Mouse (Mus musculus) forebrain, embryonic 12.5 days (tissue): Measurements from ENCODE around the gene Spaca4. TPM values are rescaled to one million over a fixed set of nuclear protein-coding genes. Genes with fewer than 3 reads are reported as not detected.
A peak's percentile ranks its signal among the peaks of the same experiment; 100 is the strongest.

Source experiments
- ATAC-seq: fragments of 200-750 bp; cut with Nextera tagmentation; 2 replicates; pipeline ENCODE4 v1.8.0; 2017; ENCODE audit warnings: moderate TSS enrichment; ENCODE audit not compliant: low FRiP score
- H3K27ac ChIP-seq: fragments of 300-500 bp; sonication (generic); 2 replicates; pipeline ENCODE4 v1.5.1; 2016; ENCODE audit warnings: mild to moderate bottlenecking
- H3K27me3 ChIP-seq: fragments of 300-500 bp; sonication (generic); 2 replicates; pipeline ENCODE4 v1.6.1; 2016; ENCODE audit warnings: mild to moderate bottlenecking
- H3K36me3 ChIP-seq: fragments of 300-500 bp; sonication (generic); replicated peaks from 2 replicates; pipeline ENCODE4 v1.6.1; 2016; ENCODE audit warnings: mild to moderate bottlenecking
- H3K4me1 ChIP-seq: fragments of 300-500 bp; sonication (generic); 2 replicates; pipeline ENCODE4 v1.6.1; 2016
- H3K4me2 ChIP-seq: fragments of 300-500 bp; sonication (generic); 2 replicates; pipeline ENCODE4 v1.6.1; 2016; ENCODE audit warnings: mild to moderate bottlenecking, moderate library complexity
- H3K4me3 ChIP-seq: fragments of 300-500 bp; sonication (generic); replicated peaks from 2 replicates; pipeline ENCODE4 v1.5.1; 2016; ENCODE audit warnings: mild to moderate bottlenecking
- H3K9ac ChIP-seq: fragments of 300-500 bp; sonication (generic); 2 replicates; pipeline ENCODE4 v1.6.1; 2016; ENCODE audit warnings: mild to moderate bottlenecking
- H3K9me3 ChIP-seq: fragments of 300-500 bp; sonication (generic); 2 replicates; pipeline ENCODE4 v1.6.1; 2016
- WGBS: fragments of 180-500 bp; shearing (Covaris S2); methylation state at CpG from one replicate; pipeline ENCODE4 v1.1.7; 2016; 5-methylcytosine and 5-hydroxymethylcytosine counted together
- polyA plus RNA-seq: library from polyadenylated mRNA; unstranded; fragments of >200 nt; fragmentation: Nextera tagmentation; extraction: Ambion mirVana; gene quantifications from 2 replicates; pipeline ENCODE4 v1.2.1, GENCODE M21; 2016

Gene Spaca4
- not detected in 2 replicates for polyA plus RNA-seq

DNA sequence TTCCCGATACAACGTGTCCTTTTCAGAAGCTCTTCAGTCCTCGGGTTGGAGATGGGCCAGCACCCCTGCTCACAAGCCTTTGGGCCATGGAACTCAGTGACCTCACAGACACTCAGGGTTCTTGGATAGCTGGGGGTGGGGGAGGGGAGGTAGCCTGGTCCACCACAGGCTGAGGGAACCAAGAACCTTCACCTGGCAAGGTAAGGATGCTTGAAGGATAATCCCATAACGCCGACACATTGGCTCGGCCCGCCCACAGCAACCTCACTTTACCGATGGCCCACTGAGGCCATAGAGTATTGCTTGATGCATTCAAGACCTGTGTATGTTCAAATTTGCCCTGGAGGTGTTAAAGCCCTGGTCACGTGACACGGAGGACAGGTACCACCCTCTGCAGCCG is at the start of gene Spaca4:
TSS of gene Spaca4 (minus strand) at position 101 of the 400 bp plus-strand sequence.
- WGBS, result 97% methylated on average over 11 of the region's 11 CpGs
- H3K9ac ChIP-seq, result no peak within 1 kb of the TSS
- no peaks in the 10 kb centered on the region for H3K9me3 ChIP-seq
- H3K4me3 ChIP-seq, result no peak within 1 kb of the TSS
- H3K27me3 ChIP-seq, result no peaks in the 10 kb centered on the region
- no peak for ATAC-seq
- peaks cover 2% of the 10 kb centered on the region for H3K4me1 ChIP-seq
- H3K27ac ChIP-seq, result no peak within 1 kb of the TSS
- no peak within 1 kb of the TSS for H3K4me2 ChIP-seq
- H3K36me3 ChIP-seq, result peaks cover 81% of the 10 kb centered on the region

DNA sequence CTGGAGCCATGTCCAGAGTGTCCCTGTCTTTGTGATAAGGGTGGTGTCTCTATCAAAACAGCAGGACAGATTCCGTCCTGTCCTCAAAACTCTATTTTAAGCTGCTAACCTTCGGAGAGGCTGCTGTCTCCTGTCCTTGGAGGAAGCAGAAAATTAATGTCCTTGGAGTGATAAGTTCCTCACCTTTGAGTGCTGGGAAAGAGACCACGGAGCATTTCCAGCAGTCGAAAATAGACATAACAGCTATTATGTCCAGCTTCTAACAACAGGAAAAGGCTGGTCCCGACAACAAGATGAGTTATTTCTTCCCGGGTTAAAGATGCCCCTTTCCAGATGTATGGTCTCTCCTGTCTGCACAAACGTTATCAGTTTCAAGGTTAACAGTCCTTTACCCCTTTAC is 49.6 kb upstream of the Spaca4 start:
- H3K9ac ChIP-seq, result no peak overlapping the region
- H3K27ac ChIP-seq, result no peak overlapping the region
- H3K4me3 ChIP-seq, result no peak overlapping the region
- peaks cover 10% of the 10 kb centered on the region for H3K4me1 ChIP-seq
- H3K36me3 ChIP-seq, result no peaks in the 10 kb centered on the region
- H3K9me3 ChIP-seq, result no peaks in the 10 kb centered on the region
- WGBS, result 85% methylated on average over 7 of the region's 7 CpGs
- ATAC-seq, result no peak
- no peak overlapping the region for H3K4me2 ChIP-seq
- no peaks in the 10 kb centered on the region for H3K27me3 ChIP-seq

- 0 out of 2 replicates have a peak, but pooled peaks cover 5% of the 10 kb centered on the region for H3K9me3 ChIP-seq
- no peak overlapping the region for H3K4me3 ChIP-seq
- WGBS, result 61% methylated on average over 4 of the region's 4 CpGs
- H3K4me2 ChIP-seq, result no peak overlapping the region
- H3K4me1 ChIP-seq, result no peaks in the 10 kb centered on the region
- no peaks in the 10 kb centered on the region for H3K27me3 ChIP-seq
- no peak overlapping the region for H3K9ac ChIP-seq
- no peaks in the 10 kb centered on the region for H3K36me3 ChIP-seq
- H3K27ac ChIP-seq, result no peak overlapping the region
- no peak for ATAC-seq
These were observed 45.5 kb upstream of the Spaca4 start for GRCm38 (mm10) chr7:45771101-45771500.

GRCm38 (mm10) chr7:45770427-45771082 is 44.9 kb upstream of the Spaca4 start:
- Histone ChIP-seq H3K27ac (no peak overlapping the region), H3K27me3 (no peaks in the 10 kb centered on the region), H3K9ac (no peak overlapping the region), H3K9me3 (0 out of 2 replicates have a peak, but pooled peaks cover 5% of the 10 kb centered on the region), H3K4me3 (no peak overlapping the region), H3K36me3 (no peaks in the 10 kb centered on the region), H3K4me1 (no peaks in the 10 kb centered on the region), H3K4me2 (no peak overlapping the region)
- WGBS, result 82% methylated on average over 8 of the region's 8 CpGs
- ATAC-seq, result no peak

GRCm38 (mm10) chr7:45767500-45767899 is 41.9 kb upstream of the Spaca4 start:
- Histone ChIP-seq H3K4me3 (no peak overlapping the region), H3K4me1 (no peaks in the 10 kb centered on the region), H3K36me3 (no peaks in the 10 kb centered on the region), H3K9ac (no peak overlapping the region), H3K4me2 (no peak overlapping the region), H3K27me3 (no peaks in the 10 kb centered on the region), H3K9me3 (0 out of 2 replicates have a peak, but pooled peaks cover 5% of the 10 kb centered on the region), H3K27ac (no peak overlapping the region)
- 93% methylated on average over 6 of the region's 6 CpGs for WGBS
- ATAC-seq, result no peak

- Histone ChIP-seq H3K4me1 (no peaks in the 10 kb centered on the region), H3K4me2 (no peak overlapping the region), H3K36me3 (no peaks in the 10 kb centered on the region), H3K9ac (no peak overlapping the region), H3K4me3 (no peak overlapping the region), H3K27me3 (no peaks in the 10 kb centered on the region), H3K9me3 (0 out of 2 replicates have a peak, but pooled peaks cover 5% of the 10 kb centered on the region), H3K27ac (no peak overlapping the region)
- no peak for ATAC-seq
- 57% methylated on average over 8 of the region's 8 CpGs for WGBS
These were observed 41.2 kb upstream of the Spaca4 start for GRCm38 (mm10) chr7:45766764-45767163.

DNA sequence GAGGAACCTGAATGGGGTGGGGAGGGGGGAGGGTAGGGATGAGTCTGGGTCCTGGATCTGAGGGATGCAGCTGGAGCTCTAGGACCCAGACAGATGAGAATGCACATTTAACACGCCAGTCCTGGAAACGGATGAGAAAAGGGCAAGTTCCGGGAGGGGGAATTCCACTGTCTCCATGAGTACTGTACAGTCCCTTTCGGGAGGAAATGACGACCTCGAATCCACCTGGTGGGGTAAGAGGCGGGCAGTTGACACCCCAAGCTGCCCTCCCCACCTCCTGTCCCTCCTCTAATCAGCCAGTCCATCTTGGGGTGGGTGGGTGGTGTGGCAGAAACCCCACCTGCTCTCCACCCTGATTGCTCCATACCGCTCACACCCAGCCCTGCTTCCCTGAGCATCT is 40.4 kb upstream of the Spaca4 start:
- Histone ChIP-seq H3K4me3 (no peak overlapping the region), H3K4me1 (no peaks in the 10 kb centered on the region), H3K36me3 (no peaks in the 10 kb centered on the region), H3K27me3 (peaks cover 1% of the 10 kb centered on the region; the same call in 1 of the 2 replicates), H3K9ac (no peak overlapping the region), H3K4me2 (no peak overlapping the region), H3K9me3 (0 out of 2 replicates have a peak, but pooled peaks cover 5% of the 10 kb centered on the region), H3K27ac (no peak overlapping the region)
- ATAC-seq, result no peak
- WGBS, result 58% methylated on average over 8 of the region's 8 CpGs

DNA sequence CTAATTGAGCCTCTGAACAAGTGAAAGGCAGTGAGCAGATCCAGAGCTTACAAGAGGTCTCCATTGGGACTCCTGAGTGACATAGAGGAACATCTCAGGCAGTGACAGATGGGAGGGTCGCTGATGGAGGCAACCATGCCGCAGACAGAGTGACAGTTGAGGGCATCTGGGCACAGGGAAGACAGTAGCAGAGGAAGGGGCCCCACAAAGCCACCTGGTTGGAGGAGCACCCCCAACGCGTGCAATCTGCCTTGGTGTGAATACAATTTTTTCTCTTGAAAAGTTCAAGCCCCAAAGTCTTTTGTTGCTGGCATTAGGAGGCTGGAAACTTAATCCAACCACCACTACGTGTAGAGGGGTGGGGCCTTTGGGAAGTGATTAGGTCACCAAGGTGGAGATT is 34.5 kb upstream of the Spaca4 start:
- Histone ChIP-seq H3K9me3 (no peaks in the 10 kb centered on the region), H3K4me2 (no peak overlapping the region), H3K4me3 (no peak overlapping the region), H3K9ac (0 out of 2 replicates have a peak overlapping the region, but pooled peaks have one; percentile 12), H3K4me1 (peaks cover 3% of the 10 kb centered on the region; the same call in 1 of the 2 replicates), H3K27me3 (peaks cover 32% of the 10 kb centered on the region), H3K27ac (no peak overlapping the region), H3K36me3 (no peaks in the 10 kb centered on the region)
- ATAC-seq, result no peak
- WGBS, result 71% methylated on average over 5 of the region's 5 CpGs

- no peak overlapping the region for H3K27ac ChIP-seq
- peak overlapping the region; percentile 23 for H3K4me2 ChIP-seq
- no peaks in the 10 kb centered on the region for H3K9me3 ChIP-seq
- H3K9ac ChIP-seq, result 0 out of 2 replicates have a peak overlapping the region, but pooled peaks have one; percentile 12
- ATAC-seq, result no peak
- peaks cover 3% of the 10 kb centered on the region; the same call in 1 of the 2 replicates for H3K4me1 ChIP-seq
- peak overlapping the region; percentile 5; the same call in 1 of the 2 replicates for H3K4me3 ChIP-seq
- H3K36me3 ChIP-seq, result no peaks in the 10 kb centered on the region
- 5% methylated on average over 26 of the region's 27 CpGs for WGBS
- H3K27me3 ChIP-seq, result peaks cover 32% of the 10 kb centered on the region
These were observed 33.8 kb upstream of the Spaca4 start for GRCm38 (mm10) chr7:45759400-45759799.

- Histone ChIP-seq H3K36me3 (no peaks in the 10 kb centered on the region), H3K4me2 (no peak overlapping the region), H3K4me3 (no peak overlapping the region), H3K27me3 (peaks cover 31% of the 10 kb centered on the region), H3K4me1 (peaks cover 3% of the 10 kb centered on the region; the same call in 1 of the 2 replicates), H3K9ac (no peak overlapping the region), H3K9me3 (no peaks in the 10 kb centered on the region), H3K27ac (no peak overlapping the region)
- no peak for ATAC-seq
- WGBS, result 53% methylated on average over 6 of the region's 6 CpGs
These were observed 30.1 kb upstream of the Spaca4 start for GRCm38 (mm10) chr7:45755703-45756102.

DNA sequence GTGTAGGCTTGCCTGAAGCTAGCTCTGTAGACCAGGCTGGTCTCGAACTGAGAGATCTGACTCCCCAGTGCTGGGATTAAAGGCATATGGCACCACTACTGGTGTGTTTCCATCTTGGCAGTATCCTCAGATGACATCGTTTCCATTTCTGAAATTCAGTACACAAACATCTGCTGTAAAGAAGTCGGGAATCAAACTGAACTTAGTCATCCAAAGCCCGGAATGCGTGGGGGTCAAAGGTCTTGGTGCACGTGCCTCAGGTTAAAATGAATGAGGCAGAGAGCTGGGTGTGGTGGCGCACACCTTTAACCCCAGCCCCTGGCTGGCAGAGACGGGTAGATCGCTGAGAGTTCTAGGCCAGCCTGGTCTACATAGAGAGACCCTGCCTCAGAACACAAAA is 24.5 kb upstream of the Spaca4 start:
- Histone ChIP-seq H3K36me3 (no peaks in the 10 kb centered on the region), H3K27ac (no peak overlapping the region), H3K4me3 (no peak overlapping the region), H3K27me3 (0 out of 2 replicates have a peak, but pooled peaks cover 3% of the 10 kb centered on the region), H3K4me1 (no peaks in the 10 kb centered on the region; the same call in 1 of the 2 replicates), H3K9me3 (0 out of 2 replicates have a peak, but pooled peaks cover 3% of the 10 kb centered on the region), H3K4me2 (no peak overlapping the region), H3K9ac (no peak overlapping the region)
- ATAC-seq, result no peak
- 85% methylated on average over 9 of the region's 9 CpGs for WGBS

GRCm38 (mm10) chr7:45749401-45749800 is 23.8 kb upstream of the Spaca4 start:
- WGBS, result 51% methylated on average over 10 of the region's 10 CpGs
- Histone ChIP-seq H3K4me3 (no peak overlapping the region), H3K9me3 (0 out of 2 replicates have a peak, but pooled peaks cover 3% of the 10 kb centered on the region), H3K9ac (no peak overlapping the region), H3K4me2 (0 out of 2 replicates have a peak overlapping the region, but pooled peaks have one; percentile 13), H3K27ac (no peak overlapping the region), H3K4me1 (no peaks in the 10 kb centered on the region; the same call in 1 of the 2 replicates), H3K36me3 (no peaks in the 10 kb centered on the region), H3K27me3 (0 out of 2 replicates have a peak, but pooled peaks cover 3% of the 10 kb centered on the region)
- no peak for ATAC-seq
